Mouse (Mus musculus) thymus, adult 2 months (tissue): ENCODE data around the gene Tmem132b. TPM values are rescaled to one million over a fixed set of nuclear protein-coding genes. Genes with fewer than 3 reads are reported as not detected.

Source experiments
- DNase-seq: peaks from one replicate; pipeline ENCODE4 v3.0.0; 2021
- H3K27ac ChIP-seq: fragments of 200-500 bp; 2 replicates; pipeline ENCODE4 v1.5.1; 2012; ENCODE audit warnings: low read length, control low read depth; ENCODE audit not compliant: control insufficient read depth, insufficient read depth
- H3K27me3 ChIP-seq: fragments of 200-500 bp; 2 replicates; pipeline ENCODE4 v1.6.1; 2012; ENCODE audit warnings: mild to moderate bottlenecking, low read length, moderate library complexity, mixed read lengths; ENCODE audit not compliant: control insufficient read depth, insufficient read depth
- H3K36me3 ChIP-seq: fragments of 200-500 bp; 2 replicates; pipeline ENCODE4 v1.6.1; 2012; ENCODE audit warnings: mild to moderate bottlenecking, low read length, moderate library complexity; ENCODE audit not compliant: control insufficient read depth, insufficient read depth
- H3K4me1 ChIP-seq: fragments of 200-500 bp; replicated peaks from 2 replicates; pipeline ENCODE4 v1.6.1; 2012; ENCODE audit warnings: low read length; ENCODE audit not compliant: control insufficient read depth, insufficient read depth
- H3K4me3 ChIP-seq: fragments of 200-500 bp; 2 replicates; pipeline ENCODE4 v1.5.1; 2012; ENCODE audit warnings: mild to moderate bottlenecking, low read length, control low read depth, moderate library complexity; ENCODE audit not compliant: control insufficient read depth, insufficient read depth
- CTCF ChIP-seq: fragments of 200-500 bp; IDR thresholded peaks from 2 replicates; pipeline ENCODE4 v1.5.1; 2012; ENCODE audit warnings: mild to moderate bottlenecking, control low read depth, low read length, moderate library complexity, borderline replicate concordance; ENCODE audit not compliant: control insufficient read depth, poor library complexity, insufficient read depth; ENCODE audit errors: extremely low read depth
- POLR2A ChIP-seq: fragments of 200-500 bp; IDR thresholded peaks from 2 replicates; pipeline ENCODE4 v1.6.1; 2012; ENCODE audit warnings: mild to moderate bottlenecking, low read length, control low read depth, moderate library complexity; ENCODE audit not compliant: control insufficient read depth, poor library complexity, insufficient read depth; ENCODE audit errors: extremely low read depth
- WGBS: fragments of 180-500 bp; shearing (Covaris S2); methylation state at CpG from one replicate; pipeline ENCODE4 v1.1.7; 2018; 5-methylcytosine and 5-hydroxymethylcytosine counted together
- polyA plus RNA-seq: library from polyadenylated mRNA; depleted of rRNA; stranded (reverse); fragments of >200 nt; gene quantifications from 2 replicates; pipeline ENCODE4 v1.2.3, GENCODE M21; 2012

The Tmem132b gene
- polyA plus RNA-seq, 1 experiment, result 0.15 TPM

- H3K27me3 ChIP-seq, result no peaks in the 10 kb centered on the region
- TF ChIP-seq POLR2A (no peak), CTCF (no peak)
- H3K36me3 ChIP-seq, result no peaks in the 10 kb centered on the region
- H3K4me3 ChIP-seq, result no peak overlapping the region
- no peaks in the 10 kb centered on the region for H3K4me1 ChIP-seq
- DNase-seq, result no peak
- 80% methylated on average over 18 of the region's 18 CpGs for WGBS
- H3K27ac ChIP-seq, result no peak overlapping the region
Measured at GRCm38 (mm10) chr5:125641531-125642147, 110.1 kb downstream of the Tmem132b start.

GRCm38 (mm10) chr5:125648236-125648635, 116.7 kb downstream of the Tmem132b start:
- no peak for DNase-seq
- H3K27ac ChIP-seq, result no peak overlapping the region
- no peaks in the 10 kb centered on the region for H3K4me1 ChIP-seq
- no peaks in the 10 kb centered on the region for H3K27me3 ChIP-seq
- TF ChIP-seq CTCF (no peak), POLR2A (no peak)
- H3K36me3 ChIP-seq, result no peaks in the 10 kb centered on the region
- H3K4me3 ChIP-seq, result no peak overlapping the region
- 94% methylated on average over 6 of the region's 6 CpGs for WGBS

- 67% methylated on average over 2 of the region's 2 CpGs for WGBS
- DNase-seq, result no peak
- H3K27me3 ChIP-seq, result no peaks in the 10 kb centered on the region
Measured at GRCm38 (mm10) chr5:125649982-125650381, 118.4 kb downstream of the Tmem132b start.

GRCm38 (mm10) chr5:125658101-125658500, 126.5 kb downstream of the Tmem132b start:
- Histone ChIP-seq H3K4me3 (no peak overlapping the region), H3K4me1 (no peaks in the 10 kb centered on the region), H3K36me3 (no peaks in the 10 kb centered on the region), H3K27me3 (no peaks in the 10 kb centered on the region), H3K27ac (no peak overlapping the region)
- WGBS, result 91% methylated on average over 5 of the region's 5 CpGs
- TF ChIP-seq CTCF (no peak), POLR2A (no peak)
- DNase-seq, result no peak

More at GRCm38 (mm10) chr5:125649982-125650381, 118.4 kb downstream of the Tmem132b start:
- no peak overlapping the region for H3K27ac ChIP-seq
- no peak for TF ChIP-seq POLR2A
- TF ChIP-seq CTCF, result no peak
- no peaks in the 10 kb centered on the region for H3K36me3 ChIP-seq
- no peaks in the 10 kb centered on the region for H3K4me1 ChIP-seq
- H3K4me3 ChIP-seq, result no peak overlapping the region

- Histone ChIP-seq H3K4me3 (no peak overlapping the region), H3K27me3 (no peaks in the 10 kb centered on the region), H3K4me1 (no peaks in the 10 kb centered on the region), H3K36me3 (no peaks in the 10 kb centered on the region), H3K27ac (no peak overlapping the region)
- no peak for DNase-seq
- 77% methylated on average over 14 of the region's 14 CpGs for WGBS
- TF ChIP-seq POLR2A (no peak), CTCF (no peak)
Measured at GRCm38 (mm10) chr5:125658959-125659749, 127.6 kb downstream of the Tmem132b start.

- TF ChIP-seq CTCF (no peak), POLR2A (no peak)
- Histone ChIP-seq H3K27me3 (no peaks in the 10 kb centered on the region), H3K27ac (no peak overlapping the region), H3K4me3 (no peak overlapping the region), H3K36me3 (no peaks in the 10 kb centered on the region), H3K4me1 (no peaks in the 10 kb centered on the region)
- WGBS, result 69% methylated on average over 13 of the region's 13 CpGs
- no peak for DNase-seq
Measured at GRCm38 (mm10) chr5:125675623-125676022, 144.0 kb downstream of the Tmem132b start.

GRCm38 (mm10) chr5:125676025-125676623, 144.6 kb downstream of the Tmem132b start:
- no peaks in the 10 kb centered on the region for H3K27me3 ChIP-seq
- no peak for TF ChIP-seq CTCF
- no peak for TF ChIP-seq POLR2A
- no peaks in the 10 kb centered on the region for H3K4me1 ChIP-seq
- 72% methylated on average over 7 of the region's 7 CpGs for WGBS
- no peak overlapping the region for H3K4me3 ChIP-seq
- no peak overlapping the region for H3K27ac ChIP-seq
- no peaks in the 10 kb centered on the region for H3K36me3 ChIP-seq
- no peak for DNase-seq
